Mouse (Mus musculus) thymus, postnatal 10 days (tissue): ENCODE measurements around the gene Ccser1.

Experiments
- DNase-seq, 2 experiments: peaks; one replicate each; pipeline ENCODE4 v3.0.0; 2021; ENCODE audit warnings: low spot score in 2 of 2

Ccser1 gene

DNA sequence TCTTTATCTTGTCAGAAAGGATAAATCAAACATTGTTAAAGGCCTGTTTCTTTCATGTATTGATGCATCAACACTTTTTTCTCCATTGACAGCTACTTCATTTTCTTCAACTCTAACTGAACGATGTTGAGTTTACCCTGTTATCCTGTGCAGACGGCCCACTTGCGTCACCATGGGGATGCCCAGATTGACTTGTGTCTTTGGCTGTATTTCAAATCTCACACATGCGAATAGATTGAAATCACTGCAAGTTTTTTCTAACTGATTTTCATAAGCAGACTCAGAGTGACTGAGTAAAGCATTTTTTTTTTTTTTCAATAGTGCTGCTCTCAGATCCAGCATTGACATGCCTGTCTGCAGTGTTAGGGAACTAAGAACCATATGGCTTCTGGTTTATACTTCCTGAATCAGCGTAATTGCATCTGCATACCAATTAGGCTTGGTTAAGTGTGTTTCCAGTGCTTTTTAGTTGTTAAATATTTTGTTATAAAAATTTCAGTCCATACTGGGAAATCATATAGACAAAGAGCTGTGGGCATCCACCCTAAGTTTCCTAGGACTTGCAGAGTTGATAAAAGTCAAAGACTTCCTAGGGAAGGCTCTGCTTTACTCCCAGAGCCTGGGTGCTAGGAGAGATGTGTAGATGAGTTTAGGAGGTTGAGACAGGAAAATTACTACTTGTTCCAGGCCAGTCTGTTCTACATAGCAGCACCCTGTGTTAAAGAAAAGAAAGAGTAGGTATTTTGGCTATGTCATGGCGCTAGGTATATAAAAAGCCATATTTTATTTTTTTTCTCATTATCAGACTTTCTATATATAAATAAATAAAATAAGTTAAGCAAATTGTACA, 116.3 kb downstream of the Ccser1 start:
- DNase-seq: no peak

DNA sequence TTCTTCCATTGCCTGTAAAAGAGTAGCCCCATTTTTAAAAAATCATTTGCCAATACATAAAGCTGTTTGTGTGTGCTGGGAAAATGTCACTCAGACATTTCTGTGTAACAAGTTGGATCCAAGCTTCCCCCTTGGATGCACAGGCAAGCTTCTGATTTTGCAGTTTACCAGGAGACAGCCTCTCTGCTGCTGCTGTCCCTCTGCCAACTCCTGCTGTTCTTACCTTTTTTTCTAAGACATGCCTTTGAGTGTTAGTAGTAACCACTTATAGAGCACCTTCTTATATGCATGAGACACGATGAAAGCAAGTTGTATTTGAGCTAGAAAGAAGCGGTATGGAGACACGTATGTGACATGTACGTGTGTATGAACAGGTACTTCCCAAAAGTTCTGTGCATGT, 120.3 kb downstream of the Ccser1 start:
- DNase-seq: no peak

DNA sequence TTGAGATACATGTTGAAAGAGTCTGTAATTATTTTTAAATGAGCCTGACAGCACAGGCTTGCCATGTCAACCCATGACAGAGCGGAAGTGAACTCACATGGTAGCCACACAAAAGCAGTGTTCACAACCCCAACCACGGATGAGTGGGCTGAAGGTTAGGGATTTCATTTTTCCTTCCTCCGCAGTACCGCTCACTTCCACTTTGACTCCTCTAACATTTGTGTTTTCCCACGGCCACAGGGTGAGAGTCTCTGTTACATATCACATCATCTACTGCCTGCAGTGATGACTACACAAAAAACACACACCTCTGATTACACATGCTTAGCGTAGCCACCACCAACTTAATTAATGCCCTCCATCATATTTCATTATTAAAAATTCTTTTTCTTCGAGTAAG, 120.9 kb downstream of the Ccser1 start:
- no peak for DNase-seq

DNA sequence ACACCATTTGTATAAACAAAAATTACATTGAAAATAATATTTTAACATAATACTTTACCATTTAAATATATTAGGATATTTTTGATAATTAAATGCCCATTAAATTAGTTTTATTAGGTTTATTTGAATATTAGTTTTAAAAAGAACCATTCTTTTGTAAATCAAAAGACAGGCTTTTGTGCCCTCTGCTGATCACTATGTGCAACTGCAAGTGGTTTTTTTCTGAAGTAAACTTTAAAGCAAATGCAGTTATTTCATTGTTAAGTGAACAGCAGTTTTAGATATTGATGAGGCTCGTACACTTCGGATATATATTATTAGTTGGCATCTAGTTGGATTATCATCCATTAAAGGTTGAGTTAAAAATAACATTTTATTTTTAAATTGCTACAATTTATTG, 121.5 kb downstream of the Ccser1 start:
- DNase-seq: no peak

DNA sequence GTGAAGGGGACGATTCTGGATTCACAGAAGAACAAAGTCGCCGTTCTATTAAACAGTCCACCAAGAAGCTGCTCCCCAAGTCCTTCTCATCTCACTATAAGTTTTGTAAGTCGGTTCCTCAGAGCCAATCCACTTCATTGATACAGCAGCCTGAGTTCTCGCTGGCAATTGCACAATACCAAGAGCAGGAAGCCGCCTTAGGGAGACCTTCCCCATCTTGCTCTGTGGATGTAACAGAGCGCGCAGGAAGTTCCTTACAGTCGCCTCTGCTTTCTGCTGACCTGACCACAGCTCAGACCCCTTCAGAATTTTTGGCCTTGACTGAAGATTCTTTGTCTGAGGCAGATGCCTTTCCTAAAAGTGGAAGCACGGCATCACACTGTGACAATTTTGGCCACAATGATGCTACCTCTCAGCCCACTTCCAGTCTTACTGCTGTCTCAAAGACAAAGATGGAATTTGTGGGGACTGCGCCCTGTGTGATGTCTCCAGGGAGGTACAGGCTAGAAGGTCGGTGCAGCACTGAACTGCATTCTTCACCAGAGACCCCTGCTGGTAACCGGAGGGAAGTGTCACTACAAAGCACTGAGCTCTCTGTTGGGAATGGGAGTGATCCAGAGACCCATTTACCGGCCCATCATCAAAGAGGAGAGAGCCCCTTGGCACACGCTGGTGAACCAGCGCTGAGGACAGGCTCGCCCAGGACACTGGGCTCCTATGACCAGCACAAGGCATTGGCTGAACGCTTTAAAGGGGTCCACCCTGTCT, 131.4 kb downstream of the Ccser1 start:
- DNase-seq: no peak

DNA sequence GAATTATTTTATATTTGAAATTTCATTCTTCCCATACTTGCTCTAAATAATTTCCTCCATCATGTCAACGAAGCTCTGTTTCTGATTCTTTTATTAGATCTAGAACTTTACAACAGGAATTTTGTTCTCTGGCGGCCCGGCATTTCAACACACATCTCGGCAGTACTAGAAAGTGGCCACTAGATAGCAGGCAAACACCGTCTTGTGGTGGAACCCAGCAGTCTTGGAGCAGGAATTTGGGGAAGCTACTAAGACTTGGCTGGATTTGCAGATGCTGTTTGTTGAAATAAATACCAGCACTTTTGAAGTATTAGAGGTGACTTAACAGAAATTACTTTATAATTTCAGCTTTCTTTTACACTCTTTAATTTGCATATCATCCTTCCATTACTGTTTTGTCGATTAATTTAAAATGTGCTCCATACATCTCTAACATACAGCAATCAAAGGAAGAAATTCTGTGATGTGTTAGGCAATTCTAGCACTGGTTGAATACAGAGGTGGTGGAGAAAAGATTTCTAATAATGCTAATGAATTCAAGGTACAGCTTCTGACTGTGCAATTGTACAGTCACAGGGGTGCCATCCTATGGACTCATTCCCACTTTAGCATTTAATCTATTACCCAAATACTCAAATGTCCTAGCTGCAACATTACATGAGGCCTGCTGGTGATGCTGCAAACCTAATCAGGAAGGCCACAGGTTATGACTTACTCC, 135.9 kb downstream of the Ccser1 start:
- peak in 1 of 2 experiments; percentile 24 for DNase-seq

DNA sequence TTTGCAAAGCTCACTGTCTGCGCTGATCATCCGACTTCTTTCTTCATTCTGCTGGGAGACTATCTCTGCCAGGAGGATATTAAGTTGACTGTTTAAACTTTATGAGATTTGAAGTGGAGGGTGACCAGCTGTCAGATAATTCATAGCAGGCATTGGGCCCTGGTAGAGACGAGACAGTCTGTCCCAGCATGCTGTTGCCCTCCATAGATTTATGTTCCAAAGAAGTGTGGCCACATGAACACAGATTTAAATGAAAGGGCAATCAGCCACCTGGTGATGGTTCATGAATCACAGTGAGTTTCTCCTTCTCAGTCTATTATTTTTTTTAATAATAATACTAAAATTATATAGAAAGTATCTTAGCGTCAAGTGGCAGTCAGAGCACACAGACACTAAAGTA, 140.7 kb downstream of the Ccser1 start:
- no peak for DNase-seq

DNA sequence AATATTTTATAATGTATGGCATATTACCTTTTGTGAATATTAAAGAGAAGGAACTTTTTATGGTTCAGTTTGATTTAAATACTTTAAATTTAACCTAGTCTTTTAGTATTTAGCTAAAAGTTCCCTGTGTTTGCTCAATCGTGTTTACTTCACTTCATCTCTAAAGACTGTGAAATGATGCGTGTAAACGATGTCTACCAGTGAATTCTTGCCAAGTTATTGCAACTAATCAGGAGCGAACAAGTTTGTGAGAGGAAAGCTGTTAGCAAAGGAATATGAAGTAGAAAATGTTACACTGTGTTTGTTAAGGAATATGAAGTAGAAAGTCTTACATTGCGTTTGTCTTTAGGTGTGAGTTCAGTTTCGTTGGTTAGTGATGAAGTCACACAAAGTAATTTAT, 142.2 kb downstream of the Ccser1 start:
- no peak for DNase-seq

DNA sequence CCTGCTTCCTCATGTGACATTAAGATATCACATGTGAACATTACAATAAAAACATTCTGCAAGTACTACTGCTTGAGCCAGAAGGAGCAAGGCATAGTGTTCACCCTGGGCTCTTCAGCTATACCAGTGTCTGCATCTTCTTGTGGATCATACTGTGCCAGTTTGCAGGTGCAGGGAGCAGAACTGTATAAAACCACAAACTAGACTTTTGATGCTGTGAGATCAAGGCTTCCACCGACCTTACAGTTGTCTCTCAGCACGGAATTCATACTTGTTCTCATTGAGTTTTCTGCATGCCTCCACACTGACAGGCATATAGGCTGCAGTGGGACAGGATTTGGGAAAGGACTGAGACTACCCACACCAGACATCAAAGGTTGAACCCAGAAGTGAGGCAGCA, 146.0 kb downstream of the Ccser1 start:
- DNase-seq: peak; percentile 24 to 37

DNA sequence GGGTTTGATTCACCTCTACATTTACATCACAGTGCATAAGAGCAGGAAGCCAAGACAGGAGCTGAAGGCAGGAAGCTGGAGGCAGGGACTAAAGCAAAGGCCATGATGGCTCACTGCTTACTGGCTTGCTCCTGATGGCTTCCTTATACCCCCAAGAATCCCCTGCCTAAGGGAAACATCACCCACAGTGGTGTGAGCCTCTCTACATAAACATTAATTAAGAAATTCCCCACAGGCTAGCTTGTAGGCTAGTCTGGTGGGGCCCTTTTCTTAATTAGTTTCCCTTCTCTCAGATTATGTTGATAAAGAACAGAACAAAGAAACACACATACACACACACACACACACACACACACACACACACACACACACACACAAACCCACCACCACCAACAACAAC, 148.9 kb downstream of the Ccser1 start:
- no peak for DNase-seq

DNA sequence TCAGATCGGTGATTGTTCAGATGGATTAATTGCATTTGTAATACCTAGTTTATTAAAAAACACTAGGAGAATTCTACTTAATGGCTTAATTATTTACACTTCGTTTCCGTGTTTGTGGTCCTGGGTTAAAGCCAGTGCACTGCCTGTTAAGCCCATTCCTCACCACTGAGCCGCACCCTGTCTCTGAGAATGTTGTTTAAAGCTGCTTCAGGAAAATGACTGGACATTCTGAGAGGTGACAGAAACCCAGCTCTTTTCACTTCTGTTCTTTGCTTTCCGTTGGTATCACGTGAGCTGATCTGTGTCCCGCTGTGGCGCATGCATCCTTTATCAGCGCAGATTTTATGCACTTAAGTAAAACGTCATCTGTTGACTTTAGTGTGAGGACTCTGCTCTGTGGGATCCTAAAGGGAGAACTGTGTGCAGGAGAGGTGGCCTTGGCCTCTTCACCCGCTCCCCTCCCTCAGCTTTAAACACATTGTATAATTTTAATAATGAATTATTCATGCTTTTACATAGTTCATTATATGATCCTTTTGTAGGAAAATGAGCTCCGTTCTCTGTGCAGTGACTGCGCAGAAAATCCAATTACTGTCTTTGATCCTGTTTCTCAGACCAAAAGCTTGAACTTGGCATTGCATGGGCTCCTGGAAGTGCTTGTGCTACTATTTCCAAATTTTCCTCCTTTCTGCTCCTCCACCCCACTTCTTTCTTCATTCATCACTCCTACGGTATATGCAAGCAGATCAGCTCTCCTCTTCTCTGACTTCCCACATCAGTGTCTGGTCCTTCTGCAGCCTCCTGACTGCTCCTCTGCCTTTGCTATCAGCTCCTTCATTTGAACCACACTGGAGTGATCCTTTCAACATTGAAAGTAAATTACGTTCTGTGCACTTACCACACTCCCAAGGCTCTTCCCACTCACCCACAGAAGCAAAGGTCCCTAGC, 149.7 kb downstream of the Ccser1 start:
- DNase-seq: no peak

DNA sequence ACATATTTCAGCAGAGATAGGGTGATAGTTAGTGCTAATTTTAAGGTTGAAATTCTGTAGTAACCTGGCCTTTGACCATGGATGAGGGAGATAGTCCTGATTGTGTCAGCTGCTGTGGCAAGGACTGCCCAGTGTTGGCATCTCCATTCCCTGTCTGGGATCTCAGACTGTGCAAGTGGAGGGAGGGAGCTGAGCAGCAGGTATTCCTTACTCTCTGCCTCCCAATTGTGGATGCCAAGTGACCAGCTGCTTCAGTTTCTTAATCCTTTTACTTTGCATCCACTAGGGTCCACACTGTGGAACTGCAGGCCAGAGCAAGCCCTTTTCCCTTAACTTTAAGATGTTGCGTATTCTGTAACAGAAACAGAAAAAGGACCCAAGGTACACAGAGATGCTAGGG, 154.3 kb downstream of the Ccser1 start:
- DNase-seq: no peak

DNA sequence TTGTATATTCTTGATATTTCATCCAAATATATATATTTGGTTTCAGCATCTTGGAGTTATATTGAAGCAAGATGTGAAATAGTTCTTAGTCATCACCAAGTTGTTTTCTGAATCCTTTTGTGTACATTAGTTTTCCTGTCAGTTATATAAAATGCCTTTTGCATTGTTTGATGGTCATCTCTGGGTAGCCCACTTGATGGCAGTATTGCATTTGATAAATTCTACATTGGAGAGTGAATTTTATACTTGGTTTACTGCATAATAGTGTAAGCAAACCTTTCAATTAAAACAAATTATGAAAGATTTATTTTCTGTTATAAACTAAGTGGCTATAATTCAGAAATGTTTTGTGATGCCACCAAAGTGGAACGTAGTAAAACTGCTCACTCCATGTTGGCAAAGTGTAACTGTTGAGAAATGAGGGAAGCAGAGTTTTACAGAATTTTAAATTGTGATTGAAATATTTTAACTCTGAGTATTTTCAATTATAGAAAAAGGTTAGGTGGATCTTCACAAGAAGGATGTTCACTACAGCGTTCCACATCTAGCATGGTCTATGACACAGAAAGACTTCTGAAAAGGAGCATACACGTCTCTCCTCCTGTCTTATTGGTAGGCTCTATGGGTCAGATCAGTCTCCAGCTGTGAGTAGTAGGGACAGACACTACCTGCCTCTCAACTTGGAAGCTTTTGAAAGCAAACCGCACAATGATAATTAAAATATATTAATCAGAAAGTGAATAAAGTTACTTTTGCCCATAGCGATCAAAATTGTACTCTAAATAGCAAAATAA, 167.1 kb downstream of the Ccser1 start:
- no peak for DNase-seq

DNA sequence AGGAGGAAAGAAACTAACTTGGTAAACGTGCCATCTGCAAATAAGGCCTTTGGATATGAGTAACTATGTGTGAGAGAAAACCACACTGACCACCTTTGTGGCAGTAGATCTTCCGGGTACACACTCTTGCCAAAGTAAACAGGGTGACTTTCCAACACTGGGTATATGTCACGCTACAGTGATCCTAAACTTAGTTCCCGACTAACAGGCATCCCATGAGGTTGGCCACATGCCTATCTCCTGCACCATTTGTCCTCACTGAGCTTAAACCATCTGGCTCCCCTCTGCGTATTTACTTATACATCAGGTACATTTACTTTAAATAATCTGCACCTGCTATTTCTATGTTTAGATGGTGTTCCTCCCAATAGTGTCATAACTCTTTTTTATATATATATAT, 183.6 kb downstream of the Ccser1 start:
- DNase-seq: no peak

DNA sequence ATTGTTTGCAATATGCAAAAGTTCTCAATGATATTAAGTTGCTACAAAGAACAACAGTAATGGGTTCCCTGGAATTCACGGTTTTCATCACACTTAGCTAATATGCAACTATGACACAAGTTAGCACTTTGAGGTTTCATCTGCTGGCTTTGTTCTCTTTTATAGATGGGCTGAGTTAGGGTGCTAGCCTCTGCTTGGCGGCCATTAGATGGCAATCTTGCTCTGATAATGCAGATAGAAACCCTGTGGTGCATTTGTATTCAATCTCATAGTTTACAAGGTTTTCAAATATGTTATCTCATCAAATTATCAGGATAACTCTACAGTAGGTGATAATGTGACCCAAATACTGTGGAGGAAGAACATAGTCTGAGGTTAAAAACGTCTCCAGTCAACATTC, 202.4 kb downstream of the Ccser1 start:
- DNase-seq: no peak

DNA sequence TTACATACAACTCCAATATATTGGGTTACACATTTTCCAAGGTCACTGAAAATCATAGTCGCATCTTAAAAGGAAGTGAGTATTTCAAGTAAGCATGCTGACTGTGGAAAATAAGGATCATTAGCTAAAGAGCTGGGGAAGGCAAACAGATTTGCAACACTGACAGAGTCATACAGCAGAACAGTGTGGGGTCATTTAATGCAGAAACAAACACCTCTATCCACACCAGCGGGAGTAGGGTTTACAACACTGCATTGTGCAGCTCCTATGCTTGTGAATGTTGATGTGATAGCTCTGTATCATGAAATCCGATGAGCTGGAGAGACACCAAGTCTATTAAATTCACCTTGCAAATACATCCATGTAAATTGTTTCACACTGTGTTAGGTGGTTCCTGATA, 202.9 kb downstream of the Ccser1 start:
- no peak for DNase-seq

DNA sequence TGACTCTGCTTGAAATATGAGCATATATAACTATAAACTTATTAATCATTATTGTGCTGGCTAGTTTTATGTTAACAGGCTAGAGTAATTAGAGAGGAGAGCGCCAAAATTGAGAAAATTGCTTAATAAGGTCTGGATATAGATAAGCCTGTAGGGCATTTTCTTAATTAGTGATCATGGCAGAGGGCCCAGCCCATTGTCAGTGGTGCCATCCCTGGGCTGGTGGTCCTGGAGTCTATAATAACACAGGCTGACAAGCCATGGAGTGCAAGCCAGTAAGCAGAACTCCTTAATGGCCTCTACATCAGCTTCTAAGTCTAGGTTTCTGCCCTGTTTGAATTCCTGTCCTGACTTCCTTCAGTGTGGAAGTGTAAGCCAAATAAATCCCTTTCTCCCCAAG, 206.9 kb downstream of the Ccser1 start:
- DNase-seq: no peak

DNA sequence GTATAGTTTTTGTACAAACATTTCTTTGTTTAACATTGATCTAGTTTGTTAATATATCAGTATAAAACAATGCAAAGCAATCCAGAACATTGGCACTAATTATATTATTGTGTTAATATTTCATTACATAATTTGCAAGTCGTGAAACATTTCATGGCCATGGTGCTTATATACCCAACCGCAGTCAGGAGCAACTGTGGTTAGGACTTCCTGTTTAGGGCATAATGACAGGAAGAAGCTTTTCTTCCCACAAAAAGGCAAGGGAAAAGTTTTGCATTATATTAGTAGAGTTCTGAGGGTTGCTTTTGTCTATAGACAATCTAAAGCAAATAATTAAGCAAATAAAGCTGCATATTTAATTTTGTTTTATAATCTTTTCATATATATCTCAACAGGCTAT, 247.4 kb downstream of the Ccser1 start:
- DNase-seq: no peak

DNA sequence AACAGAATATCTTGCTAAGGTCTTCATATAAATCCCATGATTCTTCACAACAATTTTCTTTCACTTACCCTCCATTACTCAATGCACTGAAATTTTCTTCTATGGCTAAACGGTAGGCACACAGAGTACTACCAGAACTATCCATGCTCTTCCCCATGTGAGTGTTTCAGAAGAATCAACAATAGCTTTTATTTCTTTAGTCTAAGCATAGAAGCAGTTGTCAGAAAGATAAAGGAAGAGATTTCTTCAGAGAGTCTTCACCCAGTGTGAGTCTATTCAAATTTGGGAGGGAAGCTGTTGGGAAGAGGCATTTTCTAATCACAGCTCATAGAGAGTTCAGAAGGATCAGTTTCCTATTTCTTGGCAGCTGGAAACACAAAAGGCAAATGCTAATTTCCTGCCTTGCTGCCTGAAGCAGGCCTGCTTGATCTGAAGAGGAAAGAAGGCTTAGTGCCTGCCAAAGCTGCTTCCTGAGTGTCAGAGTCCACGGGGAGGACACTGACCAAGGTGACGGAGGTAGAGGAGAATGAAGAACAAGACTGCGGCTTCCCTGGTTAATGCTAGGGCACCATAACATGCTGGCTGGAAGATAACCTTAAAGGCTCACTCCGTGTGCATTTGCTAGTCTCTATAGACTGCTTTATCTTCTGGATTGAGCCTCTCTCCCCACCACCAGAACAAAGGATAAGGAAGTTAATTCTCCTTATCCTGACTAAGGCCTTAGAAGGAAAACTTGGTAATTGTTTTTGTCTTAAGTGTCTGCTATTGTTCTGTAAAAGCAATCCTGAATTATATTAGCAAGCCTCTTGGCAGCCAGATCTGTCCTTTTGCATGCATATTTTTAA, 251.0 kb downstream of the Ccser1 start:
- no peak for DNase-seq

DNA sequence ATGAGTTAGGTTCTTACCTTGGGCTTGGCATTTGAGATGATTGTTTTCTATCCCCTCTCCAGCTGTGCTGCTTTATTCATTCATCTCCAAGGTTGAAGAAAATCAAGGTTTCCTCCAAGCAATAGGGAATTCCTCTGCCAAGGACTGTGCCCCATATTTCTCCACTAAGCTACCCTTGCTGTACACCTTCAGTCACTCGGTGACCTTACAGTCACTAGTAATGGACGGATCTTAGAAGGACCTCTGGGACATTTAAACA, 251.5 kb downstream of the Ccser1 start:
- DNase-seq: no peak
